Mouse (Mus musculus): Measurements from ENCODE around the gene Emc9.

GRCm38 (mm10) chr14:55558740-55559448 is 26.2 kb downstream of the Emc9 start:
- no peak for TF ChIP-seq USF1 (IDR thresholded peaks at IDR 0.05; ENCODE audit: low read depth)
- no peak for TF ChIP-seq POLR2A (IDR thresholded peaks at IDR 0.05; ENCODE audit: insufficient read length, low read depth)
- no peak for TF ChIP-seq MAX (IDR thresholded peaks at IDR 0.05; ENCODE audit: low read depth)
- TF ChIP-seq POLR2AphosphoS2 (IDR thresholded peaks at IDR 0.05; ENCODE audit: insufficient read length, low read depth), result no peak

Data from myocyte (in vitro differentiated cells).